Mouse (Mus musculus): ENCODE data around the gene Bptf. TPM values are rescaled to one million over a fixed set of nuclear protein-coding genes. Genes with fewer than 3 reads are reported as not detected.

The Bptf gene
- total and polyA plus RNA-seq, 3 experiments, result 22.1 to 63.9 (median 28.0) TPM

GRCm38 (mm10) chr11:107043361-107043760, 88.6 kb downstream of the Bptf start:
- Histone ChIP-seq H3K9me3 (replicated peaks; ENCODE audit: low read length) (no peaks in the 10 kb centered on the region), H3K36me3 (replicated peaks in 1 of 2; ENCODE audit: control insufficient read depth in 1 of 2, insufficient read depth in 1 of 2, low read length in 1 of 2) (peaks cover 67 to 92% of the 10 kb centered on the region in 2 experiments), H3K27me3 (replicated peaks) (no peaks in the 10 kb centered on the region), H3K27ac (ENCODE audit: insufficient read depth, low read depth) (no peak overlapping the region), H3K4me1 (ENCODE audit: control insufficient read depth in 1 of 2, insufficient read depth in 2 of 2) (peaks cover 3 to 10% of the 10 kb centered on the region in 2 experiments; a peak in 3 of 4 replicates), H3K9ac (ENCODE audit: insufficient read depth, low read depth) (no peak overlapping the region), H3K4me3 (replicated peaks in 1 of 3; ENCODE audit: low read depth in 2 of 3, low read length in 2 of 3, poor library complexity in 1 of 3) (no peak overlapping the region), H3K79me2 (replicated peaks; ENCODE audit: control insufficient read depth, extremely low read depth, insufficient read depth, poor library complexity, severe bottlenecking) (no peaks in the 10 kb centered on the region), H3K4me2 (ENCODE audit: insufficient read depth, low read depth, poor library complexity, severe bottlenecking) (no peak overlapping the region)
- TF ChIP-seq CHD2 (IDR thresholded peaks at IDR 0.05; ENCODE audit: low read length) (no peak), ETS1 (conservative IDR thresholded peaks at IDR 0.05; ENCODE audit: low read depth, low read length) (no peak), JUND (conservative IDR thresholded peaks at IDR 0.05; ENCODE audit: low read depth, low read length) (no peak), KAT2A (IDR thresholded peaks at IDR 0.05; ENCODE audit: insufficient replicate concordance, low read length) (no peak), MAFK (IDR thresholded peaks at IDR 0.05; ENCODE audit: insufficient replicate concordance, low read length) (no peak), IRF4 (IDR thresholded peaks at IDR 0.05; ENCODE audit: low read depth, low read length) (no peak), TCF12 (IDR thresholded peaks at IDR 0.05; ENCODE audit: low read depth, low read length) (no peak), USF1 (IDR thresholded peaks at IDR 0.05; ENCODE audit: low read depth, low read length) (no peak), USF2 (conservative IDR thresholded peaks at IDR 0.05; ENCODE audit: low read depth, low read length) (no peak), ELF1 (IDR thresholded peaks at IDR 0.05; ENCODE audit: low read depth, low read length) (no peak), GABPA (IDR thresholded peaks at IDR 0.05; ENCODE audit: insufficient replicate concordance, low read depth, low read length) (no peak), CTCF (conservative IDR thresholded peaks at IDR 0.05 in 1 of 2, IDR thresholded peaks at IDR 0.05 in 1 of 2; ENCODE audit: low read depth in 2 of 2, low read length in 2 of 2) (no peak), POLR2AphosphoS2 (IDR thresholded peaks at IDR 0.05; ENCODE audit: low read depth, low read length) (no peak), MYC (IDR thresholded peaks at IDR 0.05; ENCODE audit: low read depth, low read length) (no peak), MAZ (IDR thresholded peaks at IDR 0.05; ENCODE audit: low read depth, low read length) (no peak), NELFE (IDR thresholded peaks at IDR 0.05; ENCODE audit: low read depth, low read length) (no peak), CHD1 (IDR thresholded peaks at IDR 0.05; ENCODE audit: low read depth, low read length) (no peak), BHLHE40 (IDR thresholded peaks at IDR 0.05; ENCODE audit: low read depth, low read length) (no peak)
- in situ Hi-C loops (cut with MboI; ENCODE audit: low pct_ligation_motif_present, low pct_unique_long_range_greater_than_20kb, low sequenced_read_pairs), result no loop called here
- DNase-seq (ENCODE audit: extremely low read depth), result no peak
- dilution Hi-C loops (cut with MboI; ENCODE audit: extremely low pct_ligation_motif_present, extremely low pct_unique_long_range_greater_than_20kb, low sequenced_read_pairs), result no loop called here

DNA sequence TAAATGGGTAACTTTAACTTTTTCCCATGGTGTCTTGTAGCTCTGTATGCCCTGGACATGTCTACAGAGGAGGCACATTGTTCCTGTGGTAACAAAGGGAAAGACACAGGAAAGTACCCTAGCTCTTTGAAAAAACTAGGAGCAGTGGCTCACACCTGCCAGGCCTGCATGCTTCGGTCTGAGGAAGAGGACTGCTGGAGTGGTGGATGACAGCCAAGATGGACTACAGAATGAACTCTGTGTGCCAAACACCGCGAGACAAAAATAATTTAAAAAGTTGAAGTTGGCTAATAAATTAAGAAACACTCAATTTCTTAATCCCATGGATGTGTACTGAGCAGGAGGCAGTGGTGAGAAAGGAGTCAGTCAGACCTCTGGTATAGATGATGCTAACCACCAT, 90.5 kb downstream of the Bptf start:
- Histone ChIP-seq H3K4me3 (replicated peaks in 1 of 3; ENCODE audit: low read depth in 2 of 3, low read length in 2 of 3, poor library complexity in 1 of 3) (no peak overlapping the region), H3K79me2 (replicated peaks; ENCODE audit: control insufficient read depth, extremely low read depth, insufficient read depth, poor library complexity, severe bottlenecking) (no peaks in the 10 kb centered on the region), H3K4me1 (ENCODE audit: control insufficient read depth in 1 of 2, insufficient read depth in 2 of 2) (peaks cover 3 to 10% of the 10 kb centered on the region in 2 experiments; a peak in 3 of 4 replicates), H3K4me2 (ENCODE audit: insufficient read depth, low read depth, poor library complexity, severe bottlenecking) (no peak overlapping the region), H3K36me3 (replicated peaks in 1 of 2; ENCODE audit: control insufficient read depth in 1 of 2, insufficient read depth in 1 of 2, low read length in 1 of 2) (peaks cover 58 to 93% of the 10 kb centered on the region in 2 experiments), H3K9ac (ENCODE audit: insufficient read depth, low read depth) (no peak overlapping the region), H3K27ac (ENCODE audit: insufficient read depth, low read depth) (no peak overlapping the region), H3K27me3 (replicated peaks) (no peaks in the 10 kb centered on the region), H3K9me3 (replicated peaks; ENCODE audit: low read length) (no peaks in the 10 kb centered on the region)
- no peak for DNase-seq (ENCODE audit: extremely low read depth)
- no peak for TF ChIP-seq TBP (conservative IDR thresholded peaks at IDR 0.05; ENCODE audit: low read depth, low read length)
- no peak for TF ChIP-seq ZC3H11A (IDR thresholded peaks at IDR 0.05; ENCODE audit: low read depth, low read length)
- TF ChIP-seq ZNF384 (IDR thresholded peaks at IDR 0.05; ENCODE audit: low read depth, low read length), result no peak
- no peak for TF ChIP-seq EP300 (IDR thresholded peaks at IDR 0.05; ENCODE audit: low read length)
- no peak for TF ChIP-seq POLR2AphosphoS2 (IDR thresholded peaks at IDR 0.05; ENCODE audit: low read depth, low read length)
- TF ChIP-seq MAFK (IDR thresholded peaks at IDR 0.05; ENCODE audit: insufficient replicate concordance, low read length), result no peak
- no peak for TF ChIP-seq RAD21 (IDR thresholded peaks at IDR 0.05; ENCODE audit: low read depth, low read length)
- no peak for TF ChIP-seq E2F4 (IDR thresholded peaks at IDR 0.05; ENCODE audit: insufficient replicate concordance, low read depth, low read length)
- TF ChIP-seq USF1 (IDR thresholded peaks at IDR 0.05; ENCODE audit: low read depth, low read length), result no peak
- no peak for TF ChIP-seq KAT2A (IDR thresholded peaks at IDR 0.05; ENCODE audit: insufficient replicate concordance, low read length)
- TF ChIP-seq MEF2A (IDR thresholded peaks at IDR 0.05; ENCODE audit: borderline replicate concordance, low read depth, low read length), result no peak
- TF ChIP-seq CHD1 (IDR thresholded peaks at IDR 0.05; ENCODE audit: low read depth, low read length), result no peak
- no peak for TF ChIP-seq SIN3A (IDR thresholded peaks at IDR 0.05; ENCODE audit: low read length)
- TF ChIP-seq POLR2A (IDR thresholded peaks at IDR 0.05; ENCODE audit: low read depth, low read length), result no peak
- TF ChIP-seq BHLHE40 (IDR thresholded peaks at IDR 0.05; ENCODE audit: low read depth, low read length), result no peak
- TF ChIP-seq GABPA (IDR thresholded peaks at IDR 0.05; ENCODE audit: insufficient replicate concordance, low read depth, low read length), result no peak
- no peak for TF ChIP-seq UBTF (IDR thresholded peaks at IDR 0.05; ENCODE audit: low read depth, low read length)
- no peak for TF ChIP-seq MAX (IDR thresholded peaks at IDR 0.05; ENCODE audit: low read length)
- dilution Hi-C loops (cut with MboI; ENCODE audit: extremely low pct_ligation_motif_present, extremely low pct_unique_long_range_greater_than_20kb, low sequenced_read_pairs) (no loop called here), in situ Hi-C loops (cut with MboI; ENCODE audit: low pct_ligation_motif_present, low pct_unique_long_range_greater_than_20kb, low sequenced_read_pairs) (no loop called here)

All from CH12.LX (cell line).